Mouse (Mus musculus) kidney, embryonic 14.5 days (tissue): ENCODE measurements around the gene Wdr17. TPM values are rescaled to one million over a fixed set of nuclear protein-coding genes. Genes with fewer than 3 reads are reported as not detected.
"Not testable (repeated sequence)": the region's sequence is repeated elsewhere in the genome, so short reads cannot be mapped to it uniquely, and the experiment has no call there.

Experiments
- ATAC-seq: fragments of 200-750 bp; cut with Nextera tagmentation; 2 replicates; pipeline ENCODE4 v1.8.0; 2017; ENCODE audit warnings: moderate number of reproducible peaks, mild to moderate bottlenecking, moderate TSS enrichment, moderate library complexity; ENCODE audit not compliant: low FRiP score, low TSS enrichment
- H3K27ac ChIP-seq: fragments of 300-500 bp; sonication (generic); 2 replicates; pipeline ENCODE4 v1.5.1; 2014; ENCODE audit warnings: low read depth, mild to moderate bottlenecking, low read length, moderate library complexity, mixed read lengths
- H3K27me3 ChIP-seq: fragments of 300-500 bp; sonication (generic); 2 replicates; pipeline ENCODE4 v1.6.1; 2014; ENCODE audit warnings: mild to moderate bottlenecking, low read length; ENCODE audit not compliant: control insufficient read depth, insufficient read depth
- H3K36me3 ChIP-seq: fragments of 300-500 bp; sonication (generic); 2 replicates; pipeline ENCODE4 v1.6.1; 2014; ENCODE audit warnings: low read length, mixed read lengths; ENCODE audit not compliant: control insufficient read depth, insufficient read depth
- H3K4me1 ChIP-seq: fragments of 300-500 bp; sonication (generic); 2 replicates; pipeline ENCODE4 v1.6.1; 2014; ENCODE audit warnings: low read length, mixed read lengths; ENCODE audit not compliant: control insufficient read depth, insufficient read depth
- H3K4me2 ChIP-seq: fragments of 300-500 bp; sonication (generic); replicated peaks from 2 replicates; pipeline ENCODE4 v1.6.1; 2014; ENCODE audit warnings: low read depth, mild to moderate bottlenecking, low read length
- H3K4me3 ChIP-seq: fragments of 300-500 bp; sonication (generic); 2 replicates; pipeline ENCODE4 v1.5.1; 2014; ENCODE audit warnings: mild to moderate bottlenecking, low read length
- H3K9ac ChIP-seq: fragments of 300-500 bp; sonication (generic); 2 replicates; pipeline ENCODE4 v1.6.1; 2014; ENCODE audit warnings: low read depth, mild to moderate bottlenecking, low read length, moderate library complexity
- H3K9me3 ChIP-seq: fragments of 300-500 bp; sonication (generic); 2 replicates; pipeline ENCODE4 v1.6.1; 2016; ENCODE audit warnings: low read length; ENCODE audit not compliant: control insufficient read depth
- WGBS: fragments of 180-500 bp; shearing (Covaris S2); extraction: QIAGEN DNeasy Blood & Tissue Kit; methylation state at CpG from one replicate; pipeline ENCODE4 v1.1.7; 2014; 5-methylcytosine and 5-hydroxymethylcytosine counted together
- polyA plus RNA-seq: library from polyadenylated mRNA; unstranded; fragments of >200 nt; fragmentation: Nextera tagmentation; extraction: Ambion mirVana; gene quantifications from 2 replicates; pipeline ENCODE4 v1.2.1, GENCODE M21; 2014

Wdr17 gene
- polyA plus RNA-seq, 1 experiment from 2014 or later = 1.1 TPM

DNA sequence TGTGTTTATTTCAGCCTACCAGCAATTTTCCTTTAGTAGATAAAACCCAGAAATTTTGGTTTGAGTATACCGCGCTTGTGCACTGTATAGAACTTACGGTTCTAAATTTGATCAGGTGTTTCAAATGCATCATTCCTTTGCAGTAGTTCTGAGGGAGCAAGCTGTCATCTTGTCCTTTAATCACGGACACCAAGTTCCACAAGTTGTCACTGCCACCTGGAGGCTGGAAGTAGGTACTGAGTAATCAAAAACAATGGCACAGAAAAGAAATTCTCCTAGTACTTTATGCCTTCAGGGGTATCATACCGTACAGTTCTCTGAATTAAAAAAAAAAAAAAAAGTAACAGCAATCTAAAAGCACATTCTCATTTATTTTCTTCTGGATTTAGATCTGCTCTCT, 226.3 kb downstream of the Wdr17 start:
- peak; percentile 20; the same call in 1 of the 2 replicates for ATAC-seq
- WGBS = 44% methylated on average over 5 of the region's 5 CpGs
- H3K27me3 ChIP-seq = no peaks in the 10 kb centered on the region
- H3K36me3 ChIP-seq = no peaks in the 10 kb centered on the region
- no peaks in the 10 kb centered on the region for H3K9me3 ChIP-seq
- no peak overlapping the region for H3K4me2 ChIP-seq
- H3K4me1 ChIP-seq = no peaks in the 10 kb centered on the region
- no peak overlapping the region for H3K9ac ChIP-seq
- H3K27ac ChIP-seq = no peak overlapping the region
- H3K4me3 ChIP-seq = no peak overlapping the region

DNA sequence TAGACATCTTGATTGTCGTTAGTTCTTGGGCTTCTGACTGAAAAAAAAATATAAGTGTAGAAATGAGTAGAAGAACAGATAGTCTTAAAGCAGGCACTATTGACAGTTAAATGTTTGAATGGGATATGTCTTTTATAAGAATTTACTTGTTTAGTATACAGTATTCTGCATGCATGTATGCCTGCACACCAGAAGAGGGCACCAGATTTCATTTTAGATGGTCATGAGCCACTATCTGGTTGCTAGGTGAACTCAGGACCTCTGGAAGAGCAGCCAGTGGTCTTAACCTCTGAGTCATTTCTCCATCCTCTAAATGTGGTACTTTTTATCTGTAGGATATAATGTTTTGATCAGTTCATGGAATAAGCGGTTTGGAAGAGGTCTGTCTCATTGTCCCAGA, 227.3 kb downstream of the Wdr17 start:
- 87% methylated on average over 2 of the region's 2 CpGs for WGBS
- H3K4me3 ChIP-seq = no peak overlapping the region
- H3K9me3 ChIP-seq = no peaks in the 10 kb centered on the region
- no peaks in the 10 kb centered on the region for H3K4me1 ChIP-seq
- no peaks in the 10 kb centered on the region for H3K36me3 ChIP-seq
- H3K9ac ChIP-seq = no peak overlapping the region
- ATAC-seq = no peak
- H3K27me3 ChIP-seq = no peaks in the 10 kb centered on the region
- no peak overlapping the region for H3K4me2 ChIP-seq
- H3K27ac ChIP-seq = no peak overlapping the region

DNA sequence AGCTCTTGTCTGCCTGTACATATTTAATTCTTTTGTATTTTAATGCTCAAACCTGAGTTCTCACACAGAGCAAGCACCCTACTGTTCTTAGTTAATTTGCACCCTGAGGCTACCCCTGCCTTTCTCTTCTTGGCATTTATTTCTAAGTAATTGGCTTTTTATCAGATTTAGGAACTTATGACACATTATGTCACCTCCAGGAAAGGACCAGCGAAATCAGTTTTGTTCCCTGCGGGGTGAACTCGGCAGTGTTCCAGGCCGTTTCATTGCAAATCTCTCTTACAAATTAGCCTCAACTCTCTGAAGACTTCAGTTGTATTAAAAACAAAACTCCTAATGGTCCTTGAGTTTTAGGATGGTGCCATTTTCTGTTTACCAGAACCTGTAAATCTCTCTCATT, 248.3 kb downstream of the Wdr17 start:
- Histone ChIP-seq H3K4me2 (no peak overlapping the region), H3K4me1 (no peaks in the 10 kb centered on the region), H3K4me3 (no peak overlapping the region), H3K9me3 (no peaks in the 10 kb centered on the region), H3K36me3 (no peaks in the 10 kb centered on the region), H3K27ac (no peak overlapping the region), H3K9ac (no peak overlapping the region), H3K27me3 (no peaks in the 10 kb centered on the region)
- no peak for ATAC-seq
- 75% methylated on average over 4 of the region's 4 CpGs for WGBS

DNA sequence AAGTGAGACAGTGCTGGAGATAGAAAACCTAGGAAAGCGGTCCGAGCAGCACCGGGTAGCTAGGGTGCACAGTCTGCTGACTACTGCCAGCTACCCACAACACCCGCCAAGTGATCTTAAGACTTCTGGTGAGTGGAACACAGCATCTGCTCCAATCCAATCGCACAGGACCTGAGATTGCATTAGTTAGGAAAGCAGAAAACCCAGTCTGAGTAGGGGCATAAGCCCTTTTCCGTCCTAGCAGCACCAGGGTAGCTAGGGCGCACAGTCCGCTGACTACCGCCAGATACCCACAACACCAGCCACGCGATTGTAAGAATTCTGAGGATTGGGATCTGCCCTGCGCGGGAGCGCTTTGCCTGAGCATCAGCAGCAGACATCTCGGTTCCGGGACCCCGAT, 270.3 kb downstream of the Wdr17 start:
- not testable (repeated sequence) for H3K9me3 ChIP-seq, H3K36me3 ChIP-seq, H3K4me3 ChIP-seq, H3K9ac ChIP-seq, H3K4me1 ChIP-seq, ATAC-seq, H3K4me2 ChIP-seq, H3K27ac ChIP-seq, H3K27me3 ChIP-seq
- 89% methylated on average over 17 of the region's 17 CpGs for WGBS

DNA sequence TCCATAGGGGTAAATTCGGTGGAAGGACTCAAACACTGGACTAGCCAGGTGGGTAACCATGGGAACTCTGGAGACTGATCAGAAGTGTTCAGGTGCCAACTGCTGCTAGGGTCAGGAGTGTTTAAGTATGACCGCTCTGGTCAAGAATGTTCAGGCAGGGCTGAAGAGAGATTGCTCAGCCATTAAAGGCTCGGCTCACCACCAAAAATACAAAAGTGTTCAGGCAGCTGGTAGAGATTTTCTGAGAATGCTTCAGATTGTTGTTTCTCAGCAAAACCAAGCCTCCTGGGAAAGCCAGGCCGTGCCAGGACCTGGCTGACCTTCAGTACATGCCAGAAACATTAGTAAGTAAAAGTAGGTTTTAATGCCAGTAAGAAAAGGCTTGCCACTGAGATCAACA, 276.7 kb downstream of the Wdr17 start:
- ATAC-seq = no peak
- H3K27me3 ChIP-seq = no peaks in the 10 kb centered on the region
- H3K36me3 ChIP-seq = no peaks in the 10 kb centered on the region
- H3K4me3 ChIP-seq = no peak overlapping the region
- no peak overlapping the region for H3K9ac ChIP-seq
- no peaks in the 10 kb centered on the region for H3K4me1 ChIP-seq
- no peaks in the 10 kb centered on the region for H3K9me3 ChIP-seq
- H3K4me2 ChIP-seq = no peak overlapping the region
- 78% methylated on average over 4 of the region's 4 CpGs for WGBS
- H3K27ac ChIP-seq = no peak overlapping the region

DNA sequence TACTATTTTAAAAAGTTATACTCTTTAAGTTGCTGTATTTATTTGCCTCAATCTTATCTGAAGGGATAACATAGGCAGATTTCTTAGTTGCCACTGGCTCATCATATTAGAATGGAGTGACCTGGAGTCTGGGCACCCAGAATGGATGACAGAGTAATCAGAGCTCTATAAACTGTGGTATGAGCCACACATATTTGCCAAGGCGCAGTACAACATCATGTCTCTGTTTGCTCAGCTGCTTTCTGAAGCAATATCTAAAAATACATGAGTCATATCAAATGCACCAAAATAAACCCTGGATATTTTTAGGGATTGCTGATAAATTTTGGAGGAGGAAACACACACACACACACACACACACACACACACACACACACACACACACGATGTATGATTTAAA, 277.6 kb downstream of the Wdr17 start:
- Histone ChIP-seq H3K27ac (no peak overlapping the region), H3K4me2 (no peak overlapping the region), H3K36me3 (no peaks in the 10 kb centered on the region), H3K9ac (no peak overlapping the region), H3K4me1 (no peaks in the 10 kb centered on the region), H3K27me3 (no peaks in the 10 kb centered on the region), H3K9me3 (no peaks in the 10 kb centered on the region), H3K4me3 (no peak overlapping the region)
- 90% methylated on average over 2 of the region's 2 CpGs for WGBS
- no peak for ATAC-seq

DNA sequence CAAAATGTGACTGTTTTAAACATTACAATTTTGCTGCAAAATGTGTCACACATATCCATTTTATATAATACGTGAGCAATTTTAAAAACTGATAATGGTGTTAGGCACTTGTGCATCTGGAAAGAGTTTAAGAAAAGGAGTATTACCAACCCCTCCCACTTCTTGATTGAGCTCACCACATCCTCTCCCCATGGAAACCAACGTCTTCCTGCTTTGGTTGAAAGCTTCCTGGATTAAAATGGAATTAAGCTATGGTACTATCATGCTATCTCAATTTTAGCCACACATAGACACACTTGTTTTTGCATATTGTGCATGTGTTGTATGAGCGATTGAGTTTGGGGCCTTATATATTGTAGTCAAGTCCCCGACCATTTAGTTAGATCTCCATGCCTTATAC, 283.5 kb downstream of the Wdr17 start:
- Histone ChIP-seq H3K9me3 (no peaks in the 10 kb centered on the region), H3K27me3 (no peaks in the 10 kb centered on the region), H3K9ac (no peak overlapping the region), H3K4me2 (no peak overlapping the region), H3K27ac (no peak overlapping the region), H3K4me1 (no peaks in the 10 kb centered on the region), H3K4me3 (no peak overlapping the region), H3K36me3 (no peaks in the 10 kb centered on the region)
- WGBS = 85% methylated on average over 4 of the region's 4 CpGs
- no peak for ATAC-seq

DNA sequence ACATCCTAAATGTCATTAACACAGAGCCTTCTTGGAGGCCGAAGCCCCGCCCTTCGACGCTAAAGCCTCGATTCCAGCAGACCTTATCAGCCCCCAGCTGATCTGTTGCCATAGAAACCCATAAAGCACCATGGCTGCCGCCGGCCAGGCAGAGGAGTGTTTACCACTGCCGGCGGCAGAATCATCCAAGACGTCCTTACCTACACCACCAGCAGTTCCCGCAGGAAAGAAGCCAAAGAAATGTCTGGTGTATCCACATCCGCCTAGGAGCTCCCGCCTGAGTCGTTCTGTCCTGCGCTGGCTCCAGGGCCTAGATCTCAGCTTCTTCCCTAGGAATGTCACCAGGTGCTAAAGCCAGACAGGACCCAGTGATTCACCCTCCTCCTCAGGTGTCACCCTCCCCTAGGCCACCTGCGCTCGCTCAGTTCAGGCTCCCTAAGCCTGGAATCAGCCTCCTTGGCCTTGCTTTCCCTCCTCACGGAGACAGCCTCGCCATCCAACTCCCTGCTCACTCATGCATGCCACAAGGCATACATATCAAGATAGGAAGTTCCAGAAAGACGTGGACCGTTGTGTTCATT, 286.2 kb downstream of the Wdr17 start, which contains the start of gene Spata4:
Gene Spata4 (plus strand): TSS at position 111 of the 581 bp plus-strand sequence.
- 6% methylated on average over 21 of the region's 21 CpGs for WGBS
- H3K9me3 ChIP-seq = no peaks in the 10 kb centered on the region
- H3K4me3 ChIP-seq = peak within 1 kb of the TSS; percentile 31
- H3K4me2 ChIP-seq = peak within 1 kb of the TSS; percentile 56
- no peaks in the 10 kb centered on the region for H3K36me3 ChIP-seq
- H3K4me1 ChIP-seq = no peaks in the 10 kb centered on the region
- H3K9ac ChIP-seq = no peak within 1 kb of the TSS
- H3K27me3 ChIP-seq = no peaks in the 10 kb centered on the region
- no peak within 1 kb of the TSS for H3K27ac ChIP-seq
- peak; percentile 92 for ATAC-seq

DNA sequence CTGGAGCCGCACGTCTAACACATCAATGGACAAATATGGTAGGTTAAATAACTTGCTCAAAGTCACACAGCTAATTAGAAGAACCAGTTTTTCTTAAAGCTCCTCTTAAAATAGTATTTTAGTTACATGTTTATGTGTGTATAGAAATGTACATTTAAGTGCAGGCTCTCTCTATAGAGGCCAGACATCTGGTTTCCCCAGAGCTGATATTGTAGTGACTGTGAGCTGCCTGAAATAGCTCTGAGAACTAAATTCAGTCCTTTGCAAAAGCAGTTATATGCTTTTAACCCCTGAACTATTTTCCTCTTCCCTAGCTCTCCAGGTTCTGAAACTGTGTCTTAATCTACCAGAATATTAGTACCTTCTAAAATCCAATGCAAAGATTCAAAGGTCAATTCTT, 289.6 kb downstream of the Wdr17 start:
- H3K9ac ChIP-seq = no peak overlapping the region
- no peaks in the 10 kb centered on the region for H3K4me1 ChIP-seq
- H3K36me3 ChIP-seq = no peaks in the 10 kb centered on the region
- no peak overlapping the region for H3K4me2 ChIP-seq
- H3K9me3 ChIP-seq = no peaks in the 10 kb centered on the region
- ATAC-seq = no peak
- no peak overlapping the region for H3K27ac ChIP-seq
- H3K27me3 ChIP-seq = no peaks in the 10 kb centered on the region
- WGBS = 93% methylated on average over 2 of the region's 2 CpGs
- no peak overlapping the region for H3K4me3 ChIP-seq
